8 mouse cellular contexts compared by ENCODE assay signal in the genomic region with DNA sequence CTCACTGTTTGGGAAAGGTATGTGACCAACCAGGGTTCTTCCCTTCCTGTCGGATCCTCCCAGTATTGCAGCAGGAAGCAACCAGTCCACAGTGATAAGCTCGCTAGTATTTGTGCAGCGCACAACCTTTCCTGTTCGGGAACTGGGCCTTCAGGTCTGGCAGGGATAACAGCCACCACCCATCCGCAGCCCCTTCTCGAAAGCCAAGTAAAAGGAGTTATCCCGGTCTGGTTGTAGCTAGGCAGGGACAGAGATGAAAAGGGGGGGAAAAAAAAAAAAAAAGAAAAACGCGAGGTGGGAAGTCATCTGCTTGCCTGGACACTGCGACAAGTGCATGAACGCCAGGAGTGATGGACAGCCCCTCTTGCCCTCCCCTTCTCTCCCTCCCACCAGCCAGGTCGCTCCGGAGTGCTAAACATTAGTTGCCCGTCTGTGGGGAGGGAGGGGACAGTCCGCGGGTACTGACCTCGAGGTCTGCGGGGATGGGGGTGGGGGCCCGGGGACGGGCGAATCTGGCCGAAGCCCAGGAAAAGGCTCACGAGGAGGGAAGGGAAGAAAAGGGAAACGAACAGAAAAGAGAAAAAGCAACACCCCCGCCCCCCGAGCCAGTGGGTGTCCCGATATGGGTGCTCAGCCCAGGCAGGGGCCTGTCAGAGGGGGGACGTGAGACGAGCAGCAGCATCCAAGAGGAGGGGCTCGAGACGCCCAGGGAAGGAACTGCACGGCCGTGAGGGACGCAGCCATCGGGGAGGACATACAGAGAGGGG. TPM values are rescaled to one million over a fixed set of nuclear protein-coding genes. Genes with fewer than 3 reads are reported as not detected.
DNase-seq lines count a peak whose midpoint lies in the region; ATAC-seq and TF ChIP-seq lines count a peak whose summit lies in the region.

No protein-coding gene starts in this region.

- no peak for TF ChIP-seq EP300 in ES-Bruce4 (IDR thresholded peaks at IDR 0.05; ENCODE audit: insufficient read depth, low read depth, low read length)
- TF ChIP-seq EP300 in liver, embryonic 14.5 days (IDR thresholded peaks at IDR 0.05; ENCODE audit: low read depth) = no peak

- no peaks in the 10 kb centered on the region for H3K36me3 ChIP-seq in ES-Bruce4 (ENCODE audit: control insufficient read depth, insufficient read depth, low read length, poor library complexity, severe bottlenecking)
- 0 out of 2 replicates have a peak, but pooled peaks cover 3% of the 10 kb centered on the region for H3K36me3 ChIP-seq in forebrain, embryonic 10.5 days (replicated peaks)
- H3K36me3 ChIP-seq in heart, embryonic 14.5 days (ENCODE audit: control insufficient read depth, insufficient read depth, low read length) = 0 out of 2 replicates have a peak, but pooled peaks cover 3% of the 10 kb centered on the region
- no peaks in the 10 kb centered on the region for H3K36me3 ChIP-seq in liver, embryonic 14.5 days (replicated peaks; ENCODE audit: control insufficient read depth, insufficient read depth, low read depth)
- no peaks in the 10 kb centered on the region for H3K36me3 ChIP-seq in neural tube, embryonic 12.5 days

- DNase-seq in c-Kit-positive CD71-positive TER-119-negative erythroid progenitor cells, embryonic 14.5 days (ENCODE audit: low read depth) = peak; percentile 63
- peak; percentile 61 for DNase-seq in forebrain, embryonic 10.5 days (ENCODE audit: extremely low spot score, low spot score)
- peak; percentile 76 for DNase-seq in kidney, postnatal 10 days
- DNase-seq in liver, embryonic 14.5 days (ENCODE audit: low read depth in 3 of 3, low spot score in 3 of 3) = peak; percentile 61 to 75 (median 69)
- peak; percentile 40 for DNase-seq in telencephalon, adult 2 months (ENCODE audit: low read depth, low spot score)

- WGBS in forebrain, embryonic 10.5 days = 1% methylated on average over 35 of the region's 35 CpGs
- WGBS in heart, embryonic 14.5 days = under 1% methylated on average over 32 of the region's 35 CpGs
- WGBS in liver, embryonic 14.5 days (ENCODE audit: insufficient replicate concordance) = 1% methylated on average over 35 of the region's 35 CpGs
- under 1% methylated on average over 35 of the region's 35 CpGs for WGBS in neural tube, embryonic 12.5 days

- no peaks in the 10 kb centered on the region for H3K9me3 ChIP-seq in ES-Bruce4 (replicated peaks; ENCODE audit: control insufficient read depth, insufficient read depth, low read length, poor library complexity, severe bottlenecking)
- H3K9me3 ChIP-seq in forebrain, embryonic 10.5 days = no peaks in the 10 kb centered on the region
- H3K9me3 ChIP-seq in heart, embryonic 14.5 days (ENCODE audit: control insufficient read depth, low read length) = no peaks in the 10 kb centered on the region
- no peaks in the 10 kb centered on the region for H3K9me3 ChIP-seq in liver, embryonic 14.5 days (ENCODE audit: control insufficient read depth, low read length)
- H3K9me3 ChIP-seq in neural tube, embryonic 12.5 days = no peaks in the 10 kb centered on the region

- peak; percentile 63 for ATAC-seq in heart, embryonic 14.5 days (ENCODE audit: insufficient number of reproducible peaks, insufficient read depth, low FRiP score, low read depth)
- peak; percentile 62 for ATAC-seq in liver, embryonic 14.5 days (ENCODE audit: insufficient read depth)
- peak; percentile 87 for ATAC-seq in neural tube, embryonic 12.5 days (ENCODE audit: low FRiP score, low read depth)

- H3K4me3 ChIP-seq in ES-Bruce4 (ENCODE audit: low read depth, low read length) = peak overlapping the region; percentile 86
- H3K4me3 ChIP-seq in forebrain, embryonic 10.5 days = peak overlapping the region; percentile 94
- H3K4me3 ChIP-seq in heart, embryonic 14.5 days (ENCODE audit: control insufficient read depth in 1 of 2, insufficient read depth in 1 of 2, low read depth in 1 of 2, low read length in 2 of 2) = peak overlapping the region; percentile 93 to 94
- peak overlapping the region; percentile 99 to 100 for H3K4me3 ChIP-seq in liver, embryonic 14.5 days (ENCODE audit: insufficient read depth in 1 of 2, low read depth in 2 of 2, low read length in 2 of 2)
- peak overlapping the region; percentile 92 for H3K4me3 ChIP-seq in neural tube, embryonic 12.5 days

- TF ChIP-seq CTCF in ES-Bruce4 (IDR thresholded peaks at IDR 0.05; ENCODE audit: low read depth, low read length) = no peak
- TF ChIP-seq CTCF in liver, embryonic 14.5 days (IDR thresholded peaks at IDR 0.05; ENCODE audit: low read depth) = peak; percentile 61

- H3K27me3 ChIP-seq in ES-Bruce4 (ENCODE audit: control insufficient read depth, insufficient read depth, low read length, poor library complexity, severe bottlenecking) = no peaks in the 10 kb centered on the region
- H3K27me3 ChIP-seq in forebrain, embryonic 10.5 days (ENCODE audit: poor library complexity, severe bottlenecking) = no peaks in the 10 kb centered on the region
- no peaks in the 10 kb centered on the region for H3K27me3 ChIP-seq in heart, embryonic 14.5 days (ENCODE audit: control insufficient read depth, insufficient read depth, low read length)
- H3K27me3 ChIP-seq in liver, embryonic 14.5 days (ENCODE audit: control insufficient read depth, insufficient read depth, low read length) = no peaks in the 10 kb centered on the region
- H3K27me3 ChIP-seq in neural tube, embryonic 12.5 days (replicated peaks) = no peaks in the 10 kb centered on the region

- H3K27ac ChIP-seq in ES-Bruce4 (ENCODE audit: insufficient read depth, low read length) = peak overlapping the region; percentile 52; the same call in 1 of the 2 replicates
- peak overlapping the region; percentile 92 for H3K27ac ChIP-seq in forebrain, embryonic 10.5 days
- H3K27ac ChIP-seq in heart, embryonic 14.5 days (replicated peaks in 1 of 2; ENCODE audit: control insufficient read depth in 1 of 2, insufficient read depth in 1 of 2, low read depth in 2 of 2, low read length in 2 of 2) = peak overlapping the region; percentile 94 to 96
- H3K27ac ChIP-seq in liver, embryonic 14.5 days = peak overlapping the region; percentile 86
- H3K27ac ChIP-seq in neural tube, embryonic 12.5 days = peak overlapping the region; percentile 86

- peak overlapping the region; percentile 84 for H3K9ac ChIP-seq in ES-Bruce4 (ENCODE audit: low read depth, poor library complexity, severe bottlenecking)
- peak overlapping the region; percentile 91 for H3K9ac ChIP-seq in heart, embryonic 14.5 days (ENCODE audit: low read length)
- peak overlapping the region; percentile 96 for H3K9ac ChIP-seq in liver, embryonic 14.5 days (replicated peaks)
- peak overlapping the region; percentile 88 for H3K9ac ChIP-seq in neural tube, embryonic 12.5 days

- TF ChIP-seq POLR2A in ES-Bruce4 (IDR thresholded peaks at IDR 0.05; ENCODE audit: insufficient read depth, low read length) = no peak

- no peaks in the 10 kb centered on the region for H3K4me1 ChIP-seq in ES-Bruce4 (ENCODE audit: control insufficient read depth, insufficient read depth, low read length)
- peaks cover 9% of the 10 kb centered on the region for H3K4me1 ChIP-seq in forebrain, embryonic 10.5 days
- peaks cover 3 to 11% of the 10 kb centered on the region in 2 experiments for H3K4me1 ChIP-seq in heart, embryonic 14.5 days (ENCODE audit: control insufficient read depth in 2 of 2, insufficient read depth in 2 of 2, low read length in 2 of 2)
- peaks cover 3 to 9% of the 10 kb centered on the region in 2 experiments for H3K4me1 ChIP-seq in liver, embryonic 14.5 days (replicated peaks; ENCODE audit: control insufficient read depth in 2 of 2, insufficient read depth in 2 of 2, low read length in 1 of 2)
- H3K4me1 ChIP-seq in neural tube, embryonic 12.5 days = peaks cover 7% of the 10 kb centered on the region; the same call in 1 of the 2 replicates

- H3K4me2 ChIP-seq in heart, embryonic 14.5 days (ENCODE audit: low read length) = peak overlapping the region; percentile 66
- peak overlapping the region; percentile 71 for H3K4me2 ChIP-seq in liver, embryonic 14.5 days (ENCODE audit: low read depth)
- H3K4me2 ChIP-seq in neural tube, embryonic 12.5 days (replicated peaks) = peak overlapping the region; percentile 78

RNA-seq across cellular contexts. Expression of gene Rab11a, which starts 0.7 kb away (rescaled TPM):
- polyA plus RNA-seq in ES-Bruce4 (2011; ENCODE audit: insufficient read depth, insufficient read length, low read depth, missing spikeins) = 222 and 243 TPM in 2 replicates
- 236 and 237 TPM in 2 replicates for polyA plus RNA-seq in forebrain, embryonic 10.5 days (2016; fragmentation: Nextera tagmentation; extraction: Ambion mirVana)
- polyA plus RNA-seq in heart, embryonic 14.5 days (2014; fragmentation: Nextera tagmentation; extraction: Ambion mirVana) = 390 and 408 TPM in 2 replicates
- 37.0 and 89.6 TPM in 2 replicates for polyA plus RNA-seq in liver, embryonic 14.5 days (2012; rRNA removed)
- polyA plus RNA-seq in liver, embryonic 14.5 days (2014; fragmentation: Nextera tagmentation; extraction: Ambion mirVana) = 233 and 243 TPM in 2 replicates
- polyA plus RNA-seq in neural tube, embryonic 12.5 days (2016; fragmentation: Nextera tagmentation; extraction: Ambion mirVana) = 304 and 317 TPM in 2 replicates

Comparison
In these comparisons a context has a peak if more than half of its experiments do, and no peak if none do; other contexts are left out.
1. Peak in every context shown above with its lines: DNase-seq, ATAC-seq, H3K4me3 ChIP-seq and H3K27ac ChIP-seq.